Mouse (Mus musculus): Measurements from ENCODE around the gene Efl1.

Gene Efl1

GRCm38 (mm10) chr7:82812186-82813155 is 164.1 kb downstream of the Efl1 start:
- CTCF ChIA-PET: interaction anchor here (0.6 kb wide), 1 partner anchor 53 kb away, joined by 3 read pairs; no protein-coding TSS in a partner anchor

DNA sequence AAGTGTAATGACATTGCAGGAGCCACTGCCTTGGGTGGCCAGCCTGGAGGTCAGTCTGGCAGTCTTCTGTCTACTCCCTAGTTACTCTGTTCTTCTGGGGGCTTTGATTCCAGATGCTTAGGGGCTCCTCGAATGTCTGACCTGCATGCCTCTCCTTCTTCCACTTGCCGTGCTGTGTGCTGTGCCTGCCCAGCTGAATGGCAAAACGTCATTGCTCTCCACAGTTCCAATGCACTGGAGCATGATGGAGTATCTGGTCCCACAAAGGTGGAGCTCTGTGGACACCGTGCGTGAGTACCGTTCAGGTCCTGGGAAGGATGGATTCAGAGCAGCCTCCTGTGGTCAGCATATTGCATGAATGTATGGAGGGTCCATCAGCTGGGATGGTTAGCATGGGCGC is 171.1 kb downstream of the Efl1 start:
- CTCF ChIA-PET: no interaction called here

DNA sequence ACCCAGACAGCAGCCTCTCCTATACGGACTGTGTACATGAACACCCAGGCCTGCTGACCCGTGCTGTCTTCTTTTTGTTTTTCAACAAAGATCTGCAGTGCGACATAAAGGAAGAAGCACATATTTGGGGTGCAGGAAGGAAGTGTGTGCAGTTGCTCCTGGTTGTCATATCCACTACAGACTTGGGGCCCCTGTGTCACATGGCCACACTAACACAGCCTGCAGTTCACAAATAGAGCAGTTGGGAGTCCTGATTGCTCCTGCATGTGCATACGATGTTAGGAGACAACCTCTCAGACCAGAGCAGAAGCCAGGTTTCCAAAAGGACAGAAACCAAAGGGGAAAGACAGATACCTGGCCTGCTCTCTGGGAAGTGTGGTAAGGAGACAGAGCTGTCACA is 172.2 kb downstream of the Efl1 start:
- CTCF ChIA-PET: no interaction called here

- CTCF ChIA-PET: no interaction called here
Observed at GRCm38 (mm10) chr7:82821501-82821900, 173.1 kb downstream of the Efl1 start.

GRCm38 (mm10) chr7:82822528-82822927 is 174.1 kb downstream of the Efl1 start:
- CTCF ChIA-PET: no interaction called here
